Comparison of ENCODE assay signal across 18 mouse cellular contexts in genomic region chr14:52390084-52390848, GRCm38 (mm10). TPM values are rescaled to one million over a fixed set of nuclear protein-coding genes. Genes with fewer than 3 reads are reported as not detected.
"Had no signal": no experiment of that assay in that cellular context is flagged by ENCODE, and none has a peak within 500 bp of the region (broad histone marks: within the 10 kb centered on the region; RNA-seq: fewer than 3 reads in every experiment).

No protein-coding gene starts in this region.

RNA-seq across cellular contexts. Expression of gene Olfr1511, which starts 6.9 kb away (rescaled TPM):
- total RNA-seq: layer of hippocampus, adult 8-10 months; layer of hippocampus, postnatal 14 days; left cerebral cortex, adult 18-20 months; left cerebral cortex, postnatal 10 days; left cerebral cortex, postnatal 4 days; liver, adult 2 months had no signal
- polyA plus RNA-seq: kidney, postnatal 0 days; large intestine, adult 2 months; limb, embryonic 13.5 days; liver, adult 2 months; liver, embryonic 14.5 days; lung, embryonic 16.5 days; neural tube, embryonic 11.5 days; small intestine, adult 2 months; stomach, embryonic 16.5 days; thymus, postnatal 0 days had no signal

RNA-seq across cellular contexts. Expression of gene Olfr1512, which starts 11.3 kb away (rescaled TPM):
- total RNA-seq: layer of hippocampus, adult 8-10 months; layer of hippocampus, postnatal 14 days; left cerebral cortex, adult 18-20 months; left cerebral cortex, postnatal 10 days; left cerebral cortex, postnatal 4 days; liver, adult 2 months had no signal
- polyA plus RNA-seq: kidney, postnatal 0 days; large intestine, adult 2 months; limb, embryonic 13.5 days; liver, adult 2 months; liver, embryonic 14.5 days; lung, embryonic 16.5 days; midbrain, embryonic 12.5 days; neural tube, embryonic 11.5 days; small intestine, adult 2 months; stomach, embryonic 16.5 days; thymus, postnatal 0 days had no signal

RNA-seq across cellular contexts. Expression of gene Olfr1510, which starts 23.9 kb away (rescaled TPM):
- total RNA-seq: layer of hippocampus, adult 8-10 months; layer of hippocampus, postnatal 14 days; left cerebral cortex, adult 18-20 months; left cerebral cortex, postnatal 10 days; left cerebral cortex, postnatal 4 days; liver, adult 2 months had no signal
- polyA plus RNA-seq: kidney, postnatal 0 days; large intestine, adult 2 months; limb, embryonic 13.5 days; liver, adult 2 months; liver, embryonic 14.5 days; lung, embryonic 16.5 days; midbrain, embryonic 12.5 days; midbrain, embryonic 16.5 days; neural tube, embryonic 11.5 days; neural tube, embryonic 15.5 days; small intestine, adult 2 months; thymus, postnatal 0 days had no signal

RNA-seq across cellular contexts. Expression of gene Olfr1513, which starts 34.1 kb away (rescaled TPM):
- total RNA-seq: layer of hippocampus, adult 8-10 months; layer of hippocampus, postnatal 14 days; left cerebral cortex, adult 18-20 months; left cerebral cortex, postnatal 10 days; left cerebral cortex, postnatal 4 days; liver, adult 2 months had no signal
- polyA plus RNA-seq: kidney, postnatal 0 days; large intestine, adult 2 months; liver, adult 2 months; liver, embryonic 14.5 days; lung, embryonic 16.5 days; midbrain, embryonic 12.5 days; midbrain, embryonic 16.5 days; neural tube, embryonic 15.5 days; small intestine, adult 2 months; stomach, embryonic 16.5 days; thymus, postnatal 0 days had no signal

RNA-seq across cellular contexts. Expression of gene Olfr1509, which starts 52.5 kb away (rescaled TPM):
- total RNA-seq: layer of hippocampus, adult 8-10 months; layer of hippocampus, postnatal 14 days; left cerebral cortex, adult 18-20 months; left cerebral cortex, postnatal 10 days; left cerebral cortex, postnatal 4 days; liver, adult 2 months had no signal
- polyA plus RNA-seq: kidney, postnatal 0 days; large intestine, adult 2 months; limb, embryonic 13.5 days; liver, adult 2 months; liver, embryonic 14.5 days; lung, embryonic 16.5 days; midbrain, embryonic 12.5 days; midbrain, embryonic 16.5 days; neural tube, embryonic 11.5 days; neural tube, embryonic 15.5 days; small intestine, adult 2 months; stomach, embryonic 16.5 days; thymus, postnatal 0 days had no signal
